Mouse (Mus musculus) stomach, postnatal 0 days (tissue): ENCODE measurements around the gene Tial1. TPM values are rescaled to one million over a fixed set of nuclear protein-coding genes. Genes with fewer than 3 reads are reported as not detected.

ENCODE experiments used
- ATAC-seq: fragments of 200-750 bp; cut with Nextera tagmentation; 2 replicates; pipeline ENCODE4 v1.8.0; 2017; ENCODE audit not compliant: low FRiP score, low TSS enrichment
- DNase-seq: peaks from one replicate; pipeline ENCODE4 v3.0.0-alpha.2; 2016; ENCODE audit warnings: low spot score
- H3K27ac ChIP-seq: fragments of 300-500 bp; sonication (generic); replicated peaks from 2 replicates; pipeline ENCODE4 v1.5.1; 2014; ENCODE audit warnings: mild to moderate bottlenecking, control low read depth
- H3K27me3 ChIP-seq: fragments of 300-500 bp; sonication (generic); 2 replicates; pipeline ENCODE4 v1.6.1; 2014; ENCODE audit warnings: low read length; ENCODE audit not compliant: control insufficient read depth, insufficient read depth
- H3K36me3 ChIP-seq: fragments of 300-500 bp; sonication (generic); 2 replicates; pipeline ENCODE4 v1.6.1; 2014; ENCODE audit warnings: low read length, mixed read lengths; ENCODE audit not compliant: control insufficient read depth, insufficient read depth
- H3K4me1 ChIP-seq: fragments of 300-500 bp; sonication (generic); replicated peaks from 2 replicates; pipeline ENCODE4 v1.6.1; 2014; ENCODE audit warnings: antibody characterized with exemption; ENCODE audit not compliant: control insufficient read depth, insufficient read depth
- H3K4me2 ChIP-seq: fragments of 300-500 bp; sonication (generic); replicated peaks from 2 replicates; pipeline ENCODE4 v1.6.1; 2014; ENCODE audit warnings: low read depth, mild to moderate bottlenecking, control low read depth, moderate library complexity
- H3K4me3 ChIP-seq: fragments of 300-500 bp; sonication (generic); 2 replicates; pipeline ENCODE4 v1.5.1; 2014; ENCODE audit warnings: low read depth, low read length, control low read depth
- H3K9ac ChIP-seq: fragments of 300-500 bp; sonication (generic); 2 replicates; pipeline ENCODE4 v1.6.1; 2014; ENCODE audit warnings: mild to moderate bottlenecking, low read length, control low read depth, mixed read lengths
- H3K9me3 ChIP-seq: fragments of 300-500 bp; sonication (generic); 2 replicates; pipeline ENCODE4 v1.6.1; 2016; ENCODE audit warnings: low read length; ENCODE audit not compliant: control insufficient read depth
- CTCF ChIP-seq: IDR thresholded peaks from 2 replicates; pipeline ENCODE4 v1.5.1; 2016; ENCODE audit warnings: antibody characterized with exemption, low read depth, mild to moderate bottlenecking, moderate library complexity
- EP300 ChIP-seq: optimal IDR thresholded peaks from 2 replicates; pipeline ENCODE3; 2016; ENCODE audit warnings: antibody characterized with exemption
- WGBS: fragments of 180-500 bp; shearing (Covaris S2); extraction: QIAGEN DNeasy Blood & Tissue Kit; methylation state at CpG from one replicate; pipeline ENCODE4 v1.1.7; 2014; 5-methylcytosine and 5-hydroxymethylcytosine counted together
- polyA plus RNA-seq: library from polyadenylated mRNA; unstranded; fragments of >200 nt; fragmentation: Nextera tagmentation; extraction: Ambion mirVana; gene quantifications from 2 replicates; pipeline ENCODE4 v1.2.1, GENCODE M21; 2015

Tial1 gene
- polyA plus RNA-seq, 1 experiment from 2014 or later, result 13.1 TPM

- TF ChIP-seq CTCF (peak; percentile 31; the same call in 1 of the 2 replicates), EP300 (no peak)
- ATAC-seq, result no peak
- no peak overlapping the region; the same call in 1 of the 2 replicates for H3K27ac ChIP-seq
Observed at GRCm38 (mm10) chr7:128462406-128462805, 889 bp upstream of the Tial1 start.

DNA sequence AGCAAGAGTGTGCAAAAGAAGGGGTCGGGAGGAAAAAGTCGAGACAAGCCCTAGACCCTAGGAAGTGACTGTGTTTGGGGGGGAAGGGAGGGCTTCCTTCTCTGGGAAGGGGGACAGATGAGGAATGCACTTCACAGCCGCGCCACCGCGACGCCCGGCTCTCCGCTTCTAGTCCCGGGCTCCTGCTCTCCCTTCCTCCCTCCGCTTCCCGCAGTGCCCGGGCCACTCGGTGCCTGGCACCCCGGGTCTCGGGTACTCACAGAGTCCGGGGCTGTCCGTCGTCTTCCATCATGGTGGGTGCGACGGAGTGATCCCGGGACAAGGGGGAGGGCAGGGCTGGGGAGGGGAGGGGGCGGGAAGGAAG lies 670 bp downstream of the Tial1 start:
- Histone ChIP-seq H3K9ac (peak overlapping the region; percentile 84), H3K27ac (peak overlapping the region; percentile 97), H3K4me2 (peak overlapping the region; percentile 95), H3K27me3 (no peaks in the 10 kb centered on the region), H3K36me3 (no peaks in the 10 kb centered on the region), H3K4me1 (no peaks in the 10 kb centered on the region), H3K9me3 (no peaks in the 10 kb centered on the region), H3K4me3 (peak overlapping the region; percentile 83)
- WGBS, result 0% methylated on average over 13 of the region's 23 CpGs
- peak; percentile 11 for ATAC-seq
- no peak for DNase-seq
- TF ChIP-seq EP300 (no peak), CTCF (no peak)

More at GRCm38 (mm10) chr7:128462406-128462805, 889 bp upstream of the Tial1 start:
- Histone ChIP-seq H3K9me3 (no peaks in the 10 kb centered on the region), H3K4me3 (peak overlapping the region; percentile 32; the same call in 1 of the 2 replicates), H3K4me2 (peak overlapping the region; percentile 58; the same call in 1 of the 2 replicates), H3K4me1 (no peaks in the 10 kb centered on the region), H3K36me3 (no peaks in the 10 kb centered on the region), H3K9ac (no peak overlapping the region), H3K27me3 (no peaks in the 10 kb centered on the region)
- DNase-seq, result no peak
- 62% methylated on average over 5 of the region's 5 CpGs for WGBS

DNA sequence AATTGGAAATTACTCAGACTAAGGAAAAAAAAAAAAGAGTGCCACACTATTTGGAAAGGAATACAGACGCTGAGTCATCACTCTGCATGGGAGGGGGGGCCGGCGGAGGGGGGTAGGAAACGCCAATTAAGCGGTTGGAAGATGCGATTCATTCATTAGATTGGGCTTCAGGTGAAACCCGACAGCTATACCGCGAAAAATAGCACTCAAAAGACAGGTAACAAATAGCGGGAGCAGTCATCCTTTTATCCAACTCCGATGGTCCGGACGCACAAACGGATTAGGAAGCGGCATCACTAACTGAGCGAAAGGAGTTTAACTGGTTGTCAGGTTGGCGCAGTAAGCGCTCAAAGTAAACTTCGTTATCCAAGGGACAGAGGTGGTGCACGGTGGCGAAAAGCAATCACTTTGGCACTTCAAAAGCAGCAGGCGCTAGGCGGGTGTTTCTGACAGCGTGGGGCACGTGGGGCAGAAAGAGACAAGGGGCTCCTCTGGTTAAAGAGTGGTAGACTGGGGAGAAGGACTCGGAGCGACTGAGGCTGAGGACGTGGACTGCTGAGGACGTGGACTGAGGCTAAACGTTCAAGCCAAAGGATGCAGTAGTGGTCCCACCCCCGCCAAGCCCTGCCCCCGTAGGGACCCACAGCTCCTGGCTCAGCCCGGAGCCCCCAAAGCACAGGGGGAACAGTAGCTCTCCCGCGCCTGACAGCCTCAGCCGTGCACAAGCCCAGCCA lies 1.2 kb downstream of the Tial1 start:
- Histone ChIP-seq H3K9me3 (no peaks in the 10 kb centered on the region), H3K36me3 (no peaks in the 10 kb centered on the region), H3K27ac (peak overlapping the region; percentile 97), H3K4me2 (peak overlapping the region; percentile 95), H3K4me3 (peak overlapping the region; percentile 83), H3K4me1 (no peaks in the 10 kb centered on the region), H3K27me3 (no peaks in the 10 kb centered on the region), H3K9ac (peak overlapping the region; percentile 84)
- DNase-seq, result peak; percentile 53
- TF ChIP-seq CTCF (no peak), EP300 (no peak)
- WGBS, result under 1% methylated on average over 36 of the region's 36 CpGs
- ATAC-seq, result peak; percentile 0; the same call in 1 of the 2 replicates

- peak overlapping the region; percentile 83 for H3K4me3 ChIP-seq
- no peaks in the 10 kb centered on the region for H3K27me3 ChIP-seq
- ATAC-seq, result no peak
- H3K36me3 ChIP-seq, result no peaks in the 10 kb centered on the region
- peak overlapping the region; percentile 97; the same call in 1 of the 2 replicates for H3K27ac ChIP-seq
- H3K4me1 ChIP-seq, result no peaks in the 10 kb centered on the region
- WGBS, result 10% methylated on average over 4 of the region's 4 CpGs
- TF ChIP-seq CTCF (no peak), EP300 (no peak)
- H3K4me2 ChIP-seq, result peak overlapping the region; percentile 95
- H3K9ac ChIP-seq, result peak overlapping the region; percentile 84; the same call in 1 of the 2 replicates
- no peaks in the 10 kb centered on the region for H3K9me3 ChIP-seq
- no peak for DNase-seq
Observed at GRCm38 (mm10) chr7:128459791-128460130, 1.8 kb downstream of the Tial1 start.

DNA sequence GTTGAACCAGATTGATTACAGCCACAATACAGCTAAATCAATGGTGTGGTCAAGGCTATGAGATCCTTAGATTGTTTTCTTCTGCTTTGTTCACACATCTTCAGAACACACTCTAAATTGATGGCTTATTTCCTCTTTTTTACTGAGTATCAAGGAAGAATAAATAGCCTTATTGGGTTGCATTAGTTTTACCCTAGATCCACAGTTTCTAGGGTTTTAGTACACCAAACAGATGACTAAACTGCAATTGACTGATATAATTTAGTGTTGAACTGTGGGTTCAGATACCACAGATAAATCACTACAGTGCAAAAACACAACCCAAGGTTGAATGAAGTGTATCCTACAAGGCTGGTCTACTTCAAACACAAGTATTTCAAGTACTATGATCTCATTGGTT lies 3.5 kb downstream of the Tial1 start:
- Histone ChIP-seq H3K9ac (no peak overlapping the region), H3K4me1 (no peaks in the 10 kb centered on the region), H3K27ac (no peak overlapping the region), H3K4me2 (no peak overlapping the region), H3K9me3 (no peaks in the 10 kb centered on the region), H3K36me3 (0 out of 2 replicates have a peak, but pooled peaks cover 3% of the 10 kb centered on the region), H3K4me3 (no peak overlapping the region), H3K27me3 (no peaks in the 10 kb centered on the region)
- TF ChIP-seq EP300, result no peak
- no peak for TF ChIP-seq CTCF
- ATAC-seq (no peak), DNase-seq (no peak)

DNA sequence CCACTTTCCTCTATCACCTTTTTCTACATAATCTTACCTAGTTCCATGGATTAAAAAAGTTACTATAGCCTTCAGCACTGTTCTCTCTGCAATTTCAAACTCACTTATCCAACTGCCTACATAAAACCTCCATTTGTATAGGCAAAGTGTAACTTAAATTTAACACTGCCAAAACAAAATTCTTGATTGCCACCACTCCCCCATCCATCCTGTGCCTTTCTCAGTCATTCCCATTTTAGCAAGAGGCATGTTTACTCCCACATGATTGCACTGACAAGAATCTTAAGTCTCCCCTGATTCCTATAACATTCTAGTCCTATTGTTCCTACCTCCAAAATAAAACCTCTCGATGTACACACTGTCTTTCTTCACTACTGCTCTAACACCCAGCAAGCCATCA lies 8.8 kb downstream of the Tial1 start:
- Histone ChIP-seq H3K4me1 (no peaks in the 10 kb centered on the region), H3K36me3 (peaks cover 13% of the 10 kb centered on the region; the same call in 1 of the 2 replicates)
- WGBS, result 81% methylated on average over 1 of the region's 1 CpGs

More for the DNA sequence above, 8.8 kb downstream of the Tial1 start:
- H3K9ac ChIP-seq, result no peak overlapping the region
- no peaks in the 10 kb centered on the region for H3K9me3 ChIP-seq
- no peak for ATAC-seq
- no peak overlapping the region for H3K4me2 ChIP-seq
- H3K27me3 ChIP-seq, result no peaks in the 10 kb centered on the region
- TF ChIP-seq EP300 (no peak), CTCF (no peak)
- H3K4me3 ChIP-seq, result no peak overlapping the region
- no peak overlapping the region for H3K27ac ChIP-seq
- DNase-seq, result no peak
